Mouse (Mus musculus) intestine, embryonic 14.5 days (tissue): ENCODE results near the gene P4ha1. TPM values are rescaled to one million over a fixed set of nuclear protein-coding genes. Genes with fewer than 3 reads are reported as not detected.

Experiments used
- ATAC-seq: fragments of 200-750 bp; cut with Nextera tagmentation; replicated peaks from 2 replicates; pipeline ENCODE4 v1.8.0; 2017; ENCODE audit warnings: low read depth, moderate number of reproducible peaks, moderate TSS enrichment, moderate library complexity; ENCODE audit not compliant: low FRiP score, low TSS enrichment
- DNase-seq: peaks from one replicate; pipeline ENCODE4 v3.0.0-alpha.2; 2018; ENCODE audit warnings: low spot score
- H3K27ac ChIP-seq: fragments of 300-500 bp; sonication (generic); 2 replicates; pipeline ENCODE4 v1.5.1; 2014; ENCODE audit warnings: low read depth, mild to moderate bottlenecking, control low read depth
- H3K27me3 ChIP-seq: fragments of 300-500 bp; sonication (generic); replicated peaks from 2 replicates; pipeline ENCODE4 v1.6.1; 2014; ENCODE audit warnings: low read length, control low read depth; ENCODE audit not compliant: control insufficient read depth, insufficient read depth
- H3K36me3 ChIP-seq: fragments of 300-500 bp; sonication (generic); 2 replicates; pipeline ENCODE4 v1.6.1; 2014; ENCODE audit warnings: low read length, control low read depth; ENCODE audit not compliant: control insufficient read depth, insufficient read depth
- H3K4me1 ChIP-seq: fragments of 300-500 bp; sonication (generic); replicated peaks from 2 replicates; pipeline ENCODE4 v1.6.1; 2014; ENCODE audit warnings: low read length, control low read depth, mixed read lengths; ENCODE audit not compliant: control insufficient read depth, insufficient read depth
- H3K4me2 ChIP-seq: fragments of 300-500 bp; sonication (generic); 2 replicates; pipeline ENCODE4 v1.6.1; 2014; ENCODE audit warnings: low read length
- H3K4me3 ChIP-seq: fragments of 300-500 bp; sonication (generic); 2 replicates; pipeline ENCODE4 v1.5.1; 2014; ENCODE audit warnings: low read depth, low read length, control low read depth, mixed read lengths
- H3K9ac ChIP-seq: fragments of 300-500 bp; sonication (generic); 2 replicates; pipeline ENCODE4 v1.6.1; 2014; ENCODE audit warnings: mild to moderate bottlenecking, low read length
- H3K9me3 ChIP-seq: fragments of 300-500 bp; sonication (generic); 2 replicates; pipeline ENCODE4 v1.6.1; 2016; ENCODE audit warnings: low read length, control low read depth; ENCODE audit not compliant: control insufficient read depth
- WGBS: fragments of 180-500 bp; shearing (Covaris S2); extraction: QIAGEN DNeasy Blood & Tissue Kit; methylation state at CpG from one replicate; pipeline ENCODE4 v1.1.7; 2014; 5-methylcytosine and 5-hydroxymethylcytosine counted together
- polyA plus RNA-seq: library from polyadenylated mRNA; unstranded; fragments of >200 nt; fragmentation: Nextera tagmentation; extraction: Ambion mirVana; gene quantifications from 2 replicates; pipeline ENCODE4 v1.2.1, GENCODE M21; 2014

P4ha1 gene
- polyA plus RNA-seq = 65.2 and 70.5 TPM in 2 replicates

GRCm38 (mm10) chr10:59323100-59323487, at the start of gene P4ha1:
TSS of gene P4ha1 (plus strand) at chr10:59323296.
- 0% methylated on average over 37 of the region's 39 CpGs for WGBS
- H3K4me3 ChIP-seq = peak within 1 kb of the TSS; percentile 74
- ATAC-seq (peak; percentile 99), DNase-seq (peak; percentile 99)
- H3K4me2 ChIP-seq = peak within 1 kb of the TSS; percentile 88
- peaks cover 16% of the 10 kb centered on the region for H3K4me1 ChIP-seq
- peak within 1 kb of the TSS; percentile 77 for H3K9ac ChIP-seq
- no peaks in the 10 kb centered on the region for H3K27me3 ChIP-seq
- peak within 1 kb of the TSS; percentile 93 for H3K27ac ChIP-seq
- no peaks in the 10 kb centered on the region for H3K36me3 ChIP-seq
- H3K9me3 ChIP-seq = no peaks in the 10 kb centered on the region

- ATAC-seq = no peak
- Histone ChIP-seq H3K4me2 (no peak overlapping the region), H3K36me3 (no peaks in the 10 kb centered on the region), H3K27me3 (no peaks in the 10 kb centered on the region), H3K9ac (no peak overlapping the region), H3K4me3 (no peak overlapping the region), H3K4me1 (peaks cover 8% of the 10 kb centered on the region; the same call in 1 of the 2 replicates), H3K9me3 (no peaks in the 10 kb centered on the region), H3K27ac (no peak overlapping the region)
- WGBS = 87% methylated on average over 5 of the region's 5 CpGs
- no peak for DNase-seq
These were observed 47.4 kb upstream of the P4ha1 start for GRCm38 (mm10) chr10:59275745-59276144.

- H3K27me3 ChIP-seq = no peaks in the 10 kb centered on the region
- H3K27ac ChIP-seq = no peak overlapping the region
- H3K4me2 ChIP-seq = peak overlapping the region; percentile 28; the same call in 1 of the 2 replicates
- peaks cover 8% of the 10 kb centered on the region; the same call in 1 of the 2 replicates for H3K4me1 ChIP-seq
- DNase-seq = peak; percentile 50
- no peaks in the 10 kb centered on the region for H3K36me3 ChIP-seq
- peak; percentile 64; the same call in 1 of the 2 replicates for ATAC-seq
- H3K9ac ChIP-seq = no peak overlapping the region
- WGBS = 18% methylated on average over 10 of the region's 10 CpGs
- no peak overlapping the region for H3K4me3 ChIP-seq
- H3K9me3 ChIP-seq = no peaks in the 10 kb centered on the region
These were observed 46.0 kb upstream of the P4ha1 start for GRCm38 (mm10) chr10:59277116-59277515.

- 0 out of 2 replicates have a peak, but pooled peaks have one; percentile 41 for ATAC-seq
- Histone ChIP-seq H3K9ac (no peak overlapping the region), H3K4me1 (peaks cover 8% of the 10 kb centered on the region; the same call in 1 of the 2 replicates), H3K27ac (no peak overlapping the region), H3K4me2 (no peak overlapping the region), H3K4me3 (no peak overlapping the region), H3K36me3 (no peaks in the 10 kb centered on the region), H3K27me3 (no peaks in the 10 kb centered on the region), H3K9me3 (no peaks in the 10 kb centered on the region)
- WGBS = 41% methylated on average over 5 of the region's 5 CpGs
- DNase-seq = peak; percentile 37
These were observed 45.2 kb upstream of the P4ha1 start for GRCm38 (mm10) chr10:59277729-59278475.

- no peak for ATAC-seq
- 72% methylated on average over 3 of the region's 3 CpGs for WGBS
- peak; percentile 9 for DNase-seq
These were observed 39.9 kb upstream of the P4ha1 start for GRCm38 (mm10) chr10:59283164-59283563.

GRCm38 (mm10) chr10:59283749-59284148, 39.3 kb upstream of the P4ha1 start:
- Histone ChIP-seq H3K9ac (no peak overlapping the region), H3K9me3 (0 out of 2 replicates have a peak, but pooled peaks cover 2% of the 10 kb centered on the region), H3K4me2 (no peak overlapping the region), H3K27ac (no peak overlapping the region), H3K36me3 (no peaks in the 10 kb centered on the region), H3K4me3 (no peak overlapping the region), H3K27me3 (no peaks in the 10 kb centered on the region), H3K4me1 (no peaks in the 10 kb centered on the region)
- no peak for ATAC-seq
- WGBS = 77% methylated on average over 1 of the region's 1 CpGs
- no peak for DNase-seq

More at GRCm38 (mm10) chr10:59283164-59283563, 39.9 kb upstream of the P4ha1 start:
- H3K9me3 ChIP-seq = 0 out of 2 replicates have a peak, but pooled peaks cover 2% of the 10 kb centered on the region
- no peak overlapping the region for H3K4me3 ChIP-seq
- no peak overlapping the region for H3K27ac ChIP-seq
- H3K9ac ChIP-seq = no peak overlapping the region
- no peaks in the 10 kb centered on the region for H3K36me3 ChIP-seq
- no peaks in the 10 kb centered on the region for H3K27me3 ChIP-seq
- H3K4me1 ChIP-seq = no peaks in the 10 kb centered on the region
- no peak overlapping the region for H3K4me2 ChIP-seq

GRCm38 (mm10) chr10:59285530-59285929, 37.6 kb upstream of the P4ha1 start:
- 63% methylated on average over 5 of the region's 5 CpGs for WGBS
- ATAC-seq = no peak

GRCm38 (mm10) chr10:59287251-59287650, 35.8 kb upstream of the P4ha1 start:
- Histone ChIP-seq H3K9me3 (0 out of 2 replicates have a peak, but pooled peaks cover 2% of the 10 kb centered on the region), H3K9ac (no peak overlapping the region), H3K36me3 (no peaks in the 10 kb centered on the region), H3K27me3 (no peaks in the 10 kb centered on the region), H3K4me2 (no peak overlapping the region), H3K4me1 (no peaks in the 10 kb centered on the region; the same call in 1 of the 2 replicates), H3K4me3 (no peak overlapping the region), H3K27ac (no peak overlapping the region)
- WGBS = 46% methylated on average over 2 of the region's 2 CpGs
- no peak for ATAC-seq
- no peak for DNase-seq

More at GRCm38 (mm10) chr10:59285530-59285929, 37.6 kb upstream of the P4ha1 start:
- no peak overlapping the region for H3K4me3 ChIP-seq
- H3K27me3 ChIP-seq = no peaks in the 10 kb centered on the region
- H3K4me2 ChIP-seq = no peak overlapping the region
- no peak overlapping the region for H3K27ac ChIP-seq
- H3K9ac ChIP-seq = no peak overlapping the region
- H3K4me1 ChIP-seq = no peaks in the 10 kb centered on the region
- H3K9me3 ChIP-seq = 0 out of 2 replicates have a peak, but pooled peaks cover 2% of the 10 kb centered on the region
- peak; percentile 44 for DNase-seq
- H3K36me3 ChIP-seq = no peaks in the 10 kb centered on the region
